Mouse (Mus musculus): Measurements from ENCODE around the gene Utp14b. TPM values are rescaled to one million over a fixed set of nuclear protein-coding genes. Genes with fewer than 3 reads are reported as not detected.
A peak's percentile ranks its signal among the peaks of the same experiment; 100 is the strongest.

Utp14b gene
- total and polyA plus RNA-seq, 2 experiments from 2014 or later: 2.8 to 12.4 TPM

DNA sequence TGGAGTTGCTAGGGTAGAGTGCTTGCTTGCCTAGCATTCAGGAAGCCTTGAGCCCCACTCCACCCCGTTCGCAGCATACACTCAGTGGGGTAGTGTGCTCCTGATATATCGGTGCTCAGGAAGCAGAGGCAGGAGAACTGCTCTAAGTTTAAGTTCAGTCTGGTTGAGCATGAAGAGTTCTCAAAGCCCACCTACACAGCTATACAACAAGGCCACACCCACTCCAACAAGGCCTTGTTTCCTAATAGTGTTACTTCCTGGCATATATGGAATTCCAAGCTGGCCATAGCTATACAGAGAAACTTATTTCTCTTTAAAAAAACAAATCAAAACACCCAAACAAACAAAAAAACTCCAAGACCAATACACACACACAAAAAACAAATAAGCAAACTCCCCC is 16.0 kb upstream of the Utp14b start:
- no peak for DNase-seq
- Histone ChIP-seq H3K27ac (ENCODE audit: low read depth, low read length) (no peak overlapping the region), H3K27me3 (ENCODE audit: insufficient read depth, low read length) (no peaks in the 10 kb centered on the region), H3K4me3 (ENCODE audit: low read depth, low read length) (no peak overlapping the region), H3K4me2 (ENCODE audit: low read depth) (no peak overlapping the region), H3K9ac (no peak overlapping the region), H3K9me3 (ENCODE audit: low read length) (no peaks in the 10 kb centered on the region), H3K36me3 (ENCODE audit: insufficient read depth) (no peaks in the 10 kb centered on the region), H3K4me1 (ENCODE audit: insufficient read depth) (no peaks in the 10 kb centered on the region)
- 97% methylated on average over 3 of the region's 3 CpGs for WGBS
- TF ChIP-seq CTCF (IDR thresholded peaks at IDR 0.05; ENCODE audit: low read depth): no peak
- ATAC-seq: no peak

- H3K9ac ChIP-seq: no peak overlapping the region
- H3K9me3 ChIP-seq (ENCODE audit: low read length): no peaks in the 10 kb centered on the region
- ATAC-seq (no peak), DNase-seq (no peak)
- H3K4me1 ChIP-seq (ENCODE audit: insufficient read depth): no peaks in the 10 kb centered on the region
- no peaks in the 10 kb centered on the region for H3K27me3 ChIP-seq (ENCODE audit: insufficient read depth, low read length)
- H3K4me3 ChIP-seq (ENCODE audit: low read depth, low read length): no peak overlapping the region
- no peaks in the 10 kb centered on the region for H3K36me3 ChIP-seq (ENCODE audit: insufficient read depth)
- H3K4me2 ChIP-seq (ENCODE audit: low read depth): no peak overlapping the region
- TF ChIP-seq CTCF (IDR thresholded peaks at IDR 0.05; ENCODE audit: low read depth): no peak
- no peak overlapping the region for H3K27ac ChIP-seq (ENCODE audit: low read depth, low read length)
- WGBS: 69% methylated on average over 2 of the region's 2 CpGs
These were observed 15.6 kb upstream of the Utp14b start for GRCm38 (mm10) chr1:78642197-78642596.

DNA sequence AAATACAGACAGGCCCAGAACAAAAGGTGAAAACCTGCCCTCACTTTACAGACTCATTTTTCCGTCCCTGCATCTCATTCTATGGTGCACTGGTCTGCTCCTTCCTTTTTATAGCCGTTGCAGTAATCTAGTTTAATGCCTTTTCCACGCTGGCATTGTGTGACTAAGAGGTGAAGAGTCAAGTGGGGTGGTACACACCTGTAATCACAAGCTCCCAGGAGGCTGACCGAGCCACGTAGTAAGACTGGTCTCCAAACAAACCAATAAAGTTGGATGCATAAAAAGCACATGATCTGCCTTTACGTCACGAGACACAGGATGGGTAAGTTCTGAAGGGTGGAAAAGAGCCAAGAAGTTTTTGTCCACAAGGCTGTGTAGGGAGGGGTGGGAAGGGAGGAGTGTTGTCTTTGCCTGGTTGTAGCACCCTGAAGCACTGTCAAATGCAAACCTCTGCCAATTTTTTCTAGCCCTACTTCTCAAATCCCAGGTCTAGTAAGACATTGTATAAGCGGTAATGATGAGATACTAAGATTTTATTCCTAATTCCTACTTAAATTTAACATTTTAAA is 10.4 kb upstream of the Utp14b start:
- DNase-seq (no peak), ATAC-seq (no peak)
- Histone ChIP-seq H3K36me3 (ENCODE audit: insufficient read depth) (no peaks in the 10 kb centered on the region), H3K4me2 (ENCODE audit: low read depth) (no peak overlapping the region), H3K9me3 (ENCODE audit: low read length) (no peaks in the 10 kb centered on the region), H3K4me1 (ENCODE audit: insufficient read depth) (no peaks in the 10 kb centered on the region), H3K4me3 (ENCODE audit: low read depth, low read length) (no peak overlapping the region), H3K27me3 (ENCODE audit: insufficient read depth, low read length) (no peaks in the 10 kb centered on the region), H3K27ac (ENCODE audit: low read depth, low read length) (no peak overlapping the region), H3K9ac (no peak overlapping the region)
- 69% methylated on average over 8 of the region's 8 CpGs for whole genome bisulfite sequencing
- no peak for TF ChIP-seq CTCF (IDR thresholded peaks at IDR 0.05; ENCODE audit: low read depth)

DNA sequence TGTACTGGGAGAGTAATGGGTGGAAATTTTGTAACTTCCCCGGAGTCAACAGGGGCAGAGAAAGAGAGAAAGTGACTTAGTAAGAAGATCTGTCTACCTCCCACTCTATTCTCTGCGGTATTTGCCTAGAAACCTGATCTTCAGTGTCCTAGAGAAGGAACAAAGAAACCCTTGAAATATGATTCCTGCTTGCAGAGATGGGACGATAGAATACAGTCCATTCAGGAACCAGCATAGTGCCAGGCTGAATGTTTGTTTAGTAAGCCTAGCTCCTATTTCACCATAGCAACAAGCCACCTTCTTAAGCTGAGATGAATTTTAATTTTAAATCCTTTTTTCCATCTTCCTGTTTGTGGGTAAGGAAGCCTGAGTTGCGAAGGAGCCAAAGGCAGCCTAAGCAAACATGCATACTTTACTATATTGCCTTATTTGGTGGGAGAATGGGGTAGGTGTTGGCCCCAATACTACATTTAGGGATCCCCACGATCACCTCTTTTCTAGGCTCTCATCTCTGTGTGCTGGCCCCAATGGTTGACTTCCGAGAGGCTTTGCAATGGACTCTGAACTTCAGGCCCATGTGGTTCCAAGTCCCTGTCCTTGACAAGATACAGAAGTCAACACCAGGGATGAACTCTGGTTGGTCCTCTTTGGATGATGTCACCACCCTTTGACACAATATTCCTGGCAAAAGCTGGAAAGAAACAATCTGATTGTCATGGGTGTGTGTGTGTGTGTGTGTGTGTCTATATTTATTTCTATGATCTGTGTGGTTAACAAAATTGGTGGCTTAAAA is 8.4 kb upstream of the Utp14b start:
- Histone ChIP-seq H3K4me3 (ENCODE audit: low read depth, low read length) (no peak overlapping the region), H3K9me3 (ENCODE audit: low read length) (no peaks in the 10 kb centered on the region), H3K4me1 (ENCODE audit: insufficient read depth) (no peaks in the 10 kb centered on the region), H3K27me3 (ENCODE audit: insufficient read depth, low read length) (no peaks in the 10 kb centered on the region), H3K4me2 (ENCODE audit: low read depth) (no peak overlapping the region), H3K27ac (ENCODE audit: low read depth, low read length) (no peak overlapping the region), H3K36me3 (ENCODE audit: insufficient read depth) (no peaks in the 10 kb centered on the region), H3K9ac (no peak overlapping the region)
- WGBS: 41% methylated on average over 6 of the region's 6 CpGs
- ATAC-seq (peak; percentile 74), DNase-seq (peak; percentile 20)
- no peak for TF ChIP-seq CTCF (IDR thresholded peaks at IDR 0.05; ENCODE audit: low read depth)

DNA sequence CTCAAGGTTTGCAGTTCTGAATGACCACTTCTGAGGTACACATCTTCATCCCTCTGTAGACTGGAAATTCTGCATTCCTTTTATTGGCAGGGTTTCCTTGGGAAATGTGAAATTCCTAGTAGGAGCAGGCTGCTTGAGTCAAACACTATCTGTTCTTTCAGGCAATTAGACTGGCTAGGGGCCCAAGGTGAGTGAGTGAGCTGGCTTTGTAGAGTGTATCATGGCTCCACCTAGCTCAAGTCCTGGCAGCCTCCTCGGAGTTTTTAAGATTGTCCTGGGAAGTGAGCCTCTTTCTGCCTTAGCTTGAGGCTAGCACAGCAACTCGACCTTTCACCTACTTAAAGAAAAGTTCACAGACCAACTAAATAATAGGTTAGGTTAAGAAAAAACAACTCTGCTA is 1.4 kb upstream of the Utp14b start:
- TF ChIP-seq CTCF (IDR thresholded peaks at IDR 0.05; ENCODE audit: low read depth): no peak
- H3K27ac ChIP-seq (ENCODE audit: low read depth, low read length): no peak overlapping the region
- H3K27me3 ChIP-seq (ENCODE audit: insufficient read depth, low read length): no peaks in the 10 kb centered on the region
- 15% methylated on average over 2 of the region's 2 CpGs for WGBS
- H3K4me3 ChIP-seq (ENCODE audit: low read depth, low read length): no peak overlapping the region
- H3K4me1 ChIP-seq (ENCODE audit: insufficient read depth): peaks cover 5% of the 10 kb centered on the region; the same call in 1 of the 2 replicates
- DNase-seq: peak; percentile 1
- H3K9ac ChIP-seq: no peak overlapping the region
- H3K9me3 ChIP-seq (ENCODE audit: low read length): no peaks in the 10 kb centered on the region
- H3K4me2 ChIP-seq (ENCODE audit: low read depth): no peak overlapping the region
- no peak for ATAC-seq
- no peaks in the 10 kb centered on the region for H3K36me3 ChIP-seq (ENCODE audit: insufficient read depth)

GRCm38 (mm10) chr1:78657021-78657629 is 713 bp upstream of the Utp14b start:
- H3K36me3 ChIP-seq (ENCODE audit: insufficient read depth): no peaks in the 10 kb centered on the region
- H3K4me1 ChIP-seq (ENCODE audit: insufficient read depth): peaks cover 5% of the 10 kb centered on the region; the same call in 1 of the 2 replicates
- H3K9me3 ChIP-seq (ENCODE audit: low read length): no peaks in the 10 kb centered on the region
- TF ChIP-seq CTCF (IDR thresholded peaks at IDR 0.05; ENCODE audit: low read depth): no peak
- peak overlapping the region; percentile 59 for H3K4me2 ChIP-seq (ENCODE audit: low read depth)
- peak overlapping the region; percentile 96 for H3K27ac ChIP-seq (ENCODE audit: low read depth, low read length)
- DNase-seq (no peak), ATAC-seq (no peak)
- H3K27me3 ChIP-seq (ENCODE audit: insufficient read depth, low read length): no peaks in the 10 kb centered on the region
- H3K9ac ChIP-seq: peak overlapping the region; percentile 96
- WGBS: 23% methylated on average over 22 of the region's 22 CpGs
- peak overlapping the region; percentile 93 for H3K4me3 ChIP-seq (ENCODE audit: low read depth, low read length)

Data from forebrain, postnatal 0 days (tissue).